Mouse (Mus musculus) right cerebral cortex, postnatal 10 days (tissue): ENCODE measurements around the gene Ilk.
"Not testable (repeated sequence)": the region's sequence is repeated elsewhere in the genome, so short reads cannot be mapped to it uniquely, and the experiment has no call there.

Source experiments
- DNase-seq, 2 experiments: peaks; one replicate each; pipeline ENCODE4 v3.0.0; 2021; ENCODE audit warnings: low spot score in 2 of 2

Gene Ilk

GRCm38 (mm10) chr7:105743246-105743925, 7.0 kb downstream of the Ilk start:
- not testable (repeated sequence) for DNase-seq

GRCm38 (mm10) chr7:105743926-105744590, 7.7 kb downstream of the Ilk start, which contains the start of gene Taf10:
Gene Taf10 (minus strand): TSS chr7:105744361.
- DNase-seq: peak; percentile 92 to 93

DNA sequence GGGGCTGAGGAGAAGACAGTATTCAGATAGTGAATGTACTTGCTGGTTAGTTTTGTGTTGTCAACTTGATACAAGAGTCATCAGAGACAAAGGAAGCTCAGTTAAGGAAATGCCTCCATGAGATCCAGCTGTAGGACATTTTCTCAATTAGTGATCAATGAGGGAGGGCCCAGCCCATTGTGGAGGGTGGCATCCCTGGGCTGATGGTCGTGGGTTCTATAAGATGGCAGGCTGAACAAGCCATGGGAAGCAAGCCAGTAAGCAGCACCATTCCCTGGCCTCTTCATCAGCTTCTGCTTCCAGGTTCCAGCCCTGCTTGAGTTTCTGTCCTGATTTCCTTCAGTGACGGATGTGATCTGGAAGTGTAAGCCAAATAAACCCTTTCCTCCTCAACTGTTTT, 11.4 kb downstream of the Ilk start:
- DNase-seq: no peak

- DNase-seq: peak; percentile 96 to 97
Observed at GRCm38 (mm10) chr7:105751491-105752433, 15.4 kb downstream of the Ilk start, which contains the start of gene Tpp1. Gene Tpp1 (minus strand): TSS chr7:105752235.

DNA sequence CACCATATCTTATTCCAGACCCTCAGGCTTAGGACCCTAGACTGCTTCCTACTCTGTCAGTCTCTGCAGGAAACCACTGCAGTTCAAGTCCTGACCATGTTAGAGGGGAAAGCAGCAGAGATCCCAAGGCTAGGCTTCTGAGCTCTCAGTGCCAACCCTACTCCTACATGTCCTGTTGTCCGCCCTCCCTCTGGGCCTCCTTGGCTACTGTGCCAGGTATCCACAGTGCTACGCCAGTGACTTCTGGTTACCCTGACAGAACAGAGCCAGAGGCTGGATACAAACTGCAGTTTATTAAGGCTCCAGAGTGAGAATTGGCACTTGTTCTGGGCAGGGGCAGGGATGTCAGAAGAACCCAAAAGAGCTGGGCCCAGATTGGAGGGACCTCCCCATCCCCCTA, 16.3 kb downstream of the Ilk start:
- DNase-seq: no peak

- DNase-seq: no peak
Observed at GRCm38 (mm10) chr7:105753281-105753680, 16.9 kb downstream of the Ilk start.

GRCm38 (mm10) chr7:105761813-105762484, 25.6 kb downstream of the Ilk start:
- DNase-seq: no peak

- DNase-seq: no peak
Observed at GRCm38 (mm10) chr7:105762517-105763270, 26.3 kb downstream of the Ilk start.

DNA sequence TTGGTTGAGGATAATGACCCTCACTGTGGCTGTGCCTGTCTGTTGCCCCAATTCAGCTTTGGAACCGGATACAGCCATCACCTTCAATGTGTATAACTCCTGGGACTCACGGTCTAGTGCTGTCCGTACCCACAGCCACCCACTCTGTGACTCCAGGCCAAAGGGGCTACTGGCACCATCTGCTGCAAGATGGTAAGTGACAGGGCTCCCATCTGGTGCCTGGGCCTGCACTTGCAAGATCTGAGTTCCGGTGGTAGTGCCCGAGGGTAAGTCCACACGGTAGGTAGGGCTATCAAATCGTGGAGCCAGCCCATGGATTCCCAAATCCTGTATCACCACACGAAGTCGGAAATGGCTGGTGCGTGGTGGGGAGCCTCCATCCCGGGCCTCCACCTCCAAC, 27.9 kb downstream of the Ilk start:
- DNase-seq: no peak

DNA sequence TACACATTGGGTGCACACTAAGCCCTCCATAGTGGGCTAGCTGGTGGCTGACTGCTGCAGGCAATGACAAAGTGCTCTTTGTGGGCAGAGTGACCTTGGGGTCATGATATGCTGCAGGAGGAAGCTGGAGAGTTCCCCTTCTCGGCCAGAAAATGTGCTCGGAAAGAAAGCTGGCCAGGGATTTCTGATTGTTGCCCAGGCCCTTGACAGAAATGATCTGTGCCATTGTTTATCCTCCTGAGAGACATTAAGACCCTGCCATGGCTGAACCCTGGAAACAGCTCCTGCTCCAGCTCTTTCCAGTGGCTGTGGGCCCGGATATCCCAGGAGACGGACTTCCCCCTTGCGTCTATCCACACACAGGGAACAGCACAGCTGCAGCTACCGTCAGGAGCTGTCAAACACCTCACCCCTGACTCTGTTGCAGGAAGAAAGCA, 31.4 kb downstream of the Ilk start:
- DNase-seq: no peak

- DNase-seq: no peak
Observed at GRCm38 (mm10) chr7:105769959-105770358, 33.6 kb downstream of the Ilk start.

- DNase-seq: no peak
Observed at GRCm38 (mm10) chr7:105772331-105772730, 35.9 kb downstream of the Ilk start.

DNA sequence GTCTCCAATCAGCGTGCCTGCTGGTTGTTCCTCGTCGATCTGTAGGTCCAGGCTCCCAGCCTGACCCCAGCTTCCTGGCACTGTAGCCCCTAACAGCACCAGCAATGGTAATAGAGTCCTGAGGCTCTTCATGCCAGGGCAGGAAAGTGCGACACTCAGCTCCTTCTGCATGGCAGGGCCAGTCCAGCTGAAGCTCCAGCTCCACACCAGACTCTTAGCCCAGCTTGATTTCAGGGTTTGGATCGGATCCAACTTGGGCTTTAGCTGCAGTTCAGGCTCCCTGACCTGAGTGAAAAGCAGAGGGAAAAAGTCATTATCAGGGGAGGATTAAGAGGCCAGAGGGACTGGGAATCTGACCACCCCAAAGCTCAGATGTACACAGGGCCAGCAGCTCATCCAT, 36.6 kb downstream of the Ilk start:
- no peak for DNase-seq

DNA sequence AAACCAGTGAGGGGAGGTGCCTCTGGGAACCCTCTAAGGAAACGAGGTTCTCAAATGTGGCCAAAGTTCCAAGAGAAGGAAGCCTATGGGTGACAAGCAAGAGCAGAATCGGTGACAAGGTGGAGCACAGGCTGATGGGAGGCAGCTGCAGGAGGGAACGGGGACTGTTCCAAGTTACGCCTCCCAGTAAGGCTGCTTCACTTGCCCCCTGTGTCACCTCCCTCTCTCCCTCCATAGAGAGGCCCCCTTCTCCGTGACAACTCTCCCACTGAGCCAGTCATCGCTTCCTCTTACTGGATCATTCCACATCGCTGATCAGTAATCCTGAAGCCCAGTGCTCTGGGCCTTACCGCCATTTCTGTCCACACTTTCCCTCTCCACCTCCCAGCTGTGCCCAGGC, 38.3 kb downstream of the Ilk start:
- DNase-seq: no peak

- DNase-seq: no peak
Observed at GRCm38 (mm10) chr7:105776026-105776425, 39.6 kb downstream of the Ilk start.

GRCm38 (mm10) chr7:105777316-105777715, 40.9 kb downstream of the Ilk start:
- no peak for DNase-seq

GRCm38 (mm10) chr7:105777797-105778552, 41.6 kb downstream of the Ilk start:
- DNase-seq: no peak

DNA sequence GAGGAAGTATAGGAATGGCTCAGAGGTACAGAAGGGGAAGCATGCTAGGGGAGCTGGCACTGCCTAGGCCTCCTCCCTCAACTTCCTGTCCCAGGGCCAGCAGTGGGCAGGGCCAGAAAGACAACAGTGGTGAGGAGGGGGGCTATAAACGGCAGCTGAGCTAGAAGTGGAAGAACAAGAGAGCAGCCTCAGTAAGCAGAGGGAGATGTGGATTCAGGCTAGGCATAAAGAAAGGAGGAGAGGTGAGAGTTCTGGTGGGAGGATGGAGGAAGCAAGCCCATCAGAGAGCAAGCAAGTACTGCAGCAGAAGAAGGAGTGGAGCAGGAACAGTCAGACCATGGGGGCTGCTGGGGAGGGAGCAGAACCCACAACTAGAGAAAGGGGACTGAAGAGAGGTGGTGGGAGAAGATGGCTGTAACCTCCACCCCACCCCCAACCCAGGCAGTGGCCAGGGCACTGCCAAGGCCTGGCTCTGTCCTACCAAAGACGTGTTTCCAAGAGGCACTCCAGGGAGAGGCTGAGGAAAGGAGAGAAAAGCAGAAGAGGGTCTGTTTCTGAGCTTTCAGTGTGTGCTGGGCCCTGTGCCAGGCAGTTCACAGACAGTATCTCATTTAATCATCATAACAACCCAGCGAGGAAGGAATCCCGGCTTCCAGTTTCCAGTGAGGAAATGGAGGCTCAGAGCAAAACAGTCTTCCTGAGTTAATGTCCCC, 42.3 kb downstream of the Ilk start:
- peak; percentile 67 to 72 for DNase-seq

DNA sequence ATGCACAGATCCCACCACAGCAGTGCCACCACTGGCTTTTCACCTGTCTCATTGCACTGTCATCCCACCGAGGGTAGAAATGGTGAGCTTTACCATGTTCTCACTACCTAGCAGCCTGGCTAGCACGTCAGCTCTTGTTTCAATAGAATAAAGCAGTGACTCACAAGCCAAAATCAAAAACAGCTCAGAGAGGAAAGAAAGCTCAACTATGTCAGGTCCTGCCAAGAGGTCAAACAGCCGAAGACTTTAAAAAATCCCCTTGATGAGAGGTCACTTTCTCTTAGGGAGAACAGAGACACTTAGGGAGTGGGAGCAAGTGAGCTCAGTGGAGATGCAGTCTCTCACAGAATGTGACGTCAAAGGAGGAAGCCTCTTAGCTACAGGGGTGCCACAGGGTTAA, 47.5 kb downstream of the Ilk start:
- no peak for DNase-seq

GRCm38 (mm10) chr7:105784556-105784955, 48.2 kb downstream of the Ilk start:
- DNase-seq: no peak
